Mouse (Mus musculus): ENCODE measurements at regions not wholly inside any gene's neighbourhood (a gene's known extent, or its start where the extent isn't known, plus 50 kb on each side); places are given as distances from the start of the nearest gene placed in this dataset.

DNA sequence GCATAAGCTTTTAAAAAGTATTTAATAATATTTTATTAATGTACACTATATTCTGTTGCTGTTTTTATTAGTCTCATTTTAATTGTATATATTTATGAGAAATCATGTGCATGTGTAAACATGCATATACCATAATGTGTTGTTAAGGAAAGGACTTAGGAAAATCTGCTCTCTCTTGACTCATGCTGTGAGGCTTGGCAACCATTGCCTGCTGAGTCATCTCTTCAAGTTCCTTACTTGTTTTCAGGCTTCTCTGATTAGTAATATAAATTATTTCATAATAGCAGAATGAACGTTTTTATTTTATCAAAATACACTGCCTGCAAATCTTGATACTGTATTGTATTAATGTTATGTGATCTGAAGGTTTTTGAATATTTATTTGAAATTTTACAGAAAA is 388.9 kb upstream of the Slitrk5 start:
- Histone ChIP-seq H3K4me1 (replicated peaks; ENCODE audit: control insufficient read depth, insufficient read depth, low read length) (no peaks in the 10 kb centered on the region), H3K4me3 (ENCODE audit: low read length) (no peak overlapping the region), H3K9me3 (ENCODE audit: control insufficient read depth, low read length) (no peaks in the 10 kb centered on the region), H3K27me3 (ENCODE audit: control insufficient read depth, insufficient read depth, low read depth, low read length) (no peaks in the 10 kb centered on the region), H3K9ac (ENCODE audit: low read length) (no peak overlapping the region), H3K4me2 (ENCODE audit: low read depth, low read length) (no peak overlapping the region), H3K36me3 (ENCODE audit: control insufficient read depth, insufficient read depth, low read length) (no peaks in the 10 kb centered on the region), H3K27ac (ENCODE audit: low read length) (no peak overlapping the region)
- no peak for ATAC-seq (ENCODE audit: low read depth)
- WGBS, result 36% methylated on average over 1 of the region's 1 CpGs

DNA sequence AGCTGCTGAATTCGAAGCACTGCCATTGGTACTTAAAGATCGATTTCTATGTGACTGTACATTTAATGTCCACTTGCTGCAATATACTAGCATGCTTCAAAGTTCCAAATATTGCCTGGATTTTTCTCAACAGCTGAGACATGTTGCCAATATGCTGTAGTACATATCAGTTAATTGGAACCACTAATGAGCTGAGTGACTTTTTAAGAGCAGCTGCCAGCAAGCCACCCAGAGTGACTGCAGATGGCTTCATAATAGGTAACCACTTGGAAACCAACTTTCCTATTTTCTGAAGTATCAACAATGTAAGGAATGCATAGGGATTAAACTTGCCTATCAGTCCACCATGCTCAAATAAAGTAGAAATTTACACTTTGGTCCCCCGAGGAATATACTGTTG is 379.4 kb upstream of the Slitrk5 start:
- 77% methylated on average over 3 of the region's 3 CpGs for WGBS
- no peak overlapping the region for H3K9ac ChIP-seq (ENCODE audit: low read length)
- no peak overlapping the region for H3K27ac ChIP-seq (ENCODE audit: low read length)
- H3K9me3 ChIP-seq (ENCODE audit: control insufficient read depth, low read length), result no peaks in the 10 kb centered on the region
- H3K36me3 ChIP-seq (ENCODE audit: control insufficient read depth, insufficient read depth, low read length), result no peaks in the 10 kb centered on the region
- ATAC-seq (ENCODE audit: low read depth), result no peak
- H3K4me2 ChIP-seq (ENCODE audit: low read depth, low read length), result no peak overlapping the region
- H3K4me1 ChIP-seq (replicated peaks; ENCODE audit: control insufficient read depth, insufficient read depth, low read length), result no peaks in the 10 kb centered on the region
- no peaks in the 10 kb centered on the region for H3K27me3 ChIP-seq (ENCODE audit: control insufficient read depth, insufficient read depth, low read depth, low read length)
- H3K4me3 ChIP-seq (ENCODE audit: low read length), result no peak overlapping the region

DNA sequence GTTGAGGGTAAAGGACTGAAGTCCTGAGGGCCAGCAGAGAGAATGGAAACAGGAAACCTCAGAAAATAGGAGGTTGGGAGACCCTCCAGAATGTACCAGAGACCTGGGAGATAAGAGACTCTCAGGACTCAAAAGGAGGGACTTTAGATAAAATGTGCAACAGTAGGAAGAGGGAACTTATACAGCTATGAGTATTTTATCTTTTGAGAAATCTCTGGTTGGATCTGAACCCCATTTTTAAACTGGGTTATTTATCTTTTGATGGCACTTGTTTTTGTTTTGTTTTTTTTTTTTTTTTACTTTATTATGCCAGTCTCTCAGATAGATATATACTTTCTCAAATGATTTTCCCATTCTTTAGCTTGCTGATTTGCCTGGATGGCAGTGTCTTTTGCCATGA is 377.1 kb upstream of the Slitrk5 start:
- Histone ChIP-seq H3K4me3 (ENCODE audit: low read length) (no peak overlapping the region), H3K4me2 (ENCODE audit: low read depth, low read length) (no peak overlapping the region), H3K9me3 (ENCODE audit: control insufficient read depth, low read length) (no peaks in the 10 kb centered on the region), H3K4me1 (replicated peaks; ENCODE audit: control insufficient read depth, insufficient read depth, low read length) (no peaks in the 10 kb centered on the region), H3K36me3 (ENCODE audit: control insufficient read depth, insufficient read depth, low read length) (no peaks in the 10 kb centered on the region), H3K9ac (ENCODE audit: low read length) (no peak overlapping the region), H3K27me3 (ENCODE audit: control insufficient read depth, insufficient read depth, low read depth, low read length) (no peaks in the 10 kb centered on the region), H3K27ac (ENCODE audit: low read length) (no peak overlapping the region)
- no peak for ATAC-seq (ENCODE audit: low read depth)

DNA sequence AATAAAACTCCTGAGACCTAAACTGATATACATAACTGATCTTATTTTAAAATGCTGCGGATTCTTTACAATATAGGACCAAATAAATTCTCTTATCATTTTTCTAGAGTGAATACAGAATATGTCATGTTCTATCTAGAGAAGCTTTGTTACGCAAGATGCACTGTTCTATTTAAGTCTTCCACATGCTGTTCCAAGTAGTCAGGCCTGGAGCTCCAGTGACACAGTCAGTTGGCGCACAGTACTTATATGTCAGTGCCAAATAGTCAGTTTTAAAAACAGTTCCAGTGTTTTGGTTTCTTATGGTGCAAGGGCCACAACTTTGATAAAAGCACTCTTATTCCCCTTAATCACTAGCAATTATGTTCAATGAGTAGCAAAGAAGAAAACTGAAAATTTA is 344.3 kb upstream of the Slitrk5 start:
- Histone ChIP-seq H3K9ac (ENCODE audit: low read length) (no peak overlapping the region), H3K27me3 (ENCODE audit: control insufficient read depth, insufficient read depth, low read depth, low read length) (no peaks in the 10 kb centered on the region), H3K27ac (ENCODE audit: low read length) (no peak overlapping the region), H3K4me1 (replicated peaks; ENCODE audit: control insufficient read depth, insufficient read depth, low read length) (no peaks in the 10 kb centered on the region), H3K36me3 (ENCODE audit: control insufficient read depth, insufficient read depth, low read length) (no peaks in the 10 kb centered on the region), H3K9me3 (ENCODE audit: control insufficient read depth, low read length) (no peaks in the 10 kb centered on the region), H3K4me2 (ENCODE audit: low read depth, low read length) (no peak overlapping the region), H3K4me3 (ENCODE audit: low read length) (no peak overlapping the region)
- no peak for ATAC-seq (ENCODE audit: low read depth)
- 80% methylated on average over 3 of the region's 3 CpGs for WGBS

DNA sequence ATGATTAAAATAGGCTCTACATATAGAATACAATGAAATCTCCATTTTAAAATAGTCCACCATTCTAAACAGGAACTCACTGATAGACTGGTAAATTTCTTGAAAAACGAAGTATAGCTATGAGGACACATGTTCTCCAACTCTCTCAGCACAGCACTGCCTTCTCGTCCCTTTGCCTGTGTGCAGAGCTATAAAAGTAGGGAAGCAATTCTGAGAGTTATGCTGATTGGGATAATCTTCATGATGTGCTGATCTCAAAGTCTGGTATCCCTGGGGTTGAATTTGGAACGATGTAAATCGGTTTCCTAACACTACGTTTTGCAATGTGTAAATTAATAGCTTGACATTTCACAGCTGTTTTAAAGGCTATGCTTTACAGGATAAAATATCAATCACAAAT is 321.4 kb upstream of the Slitrk5 start:
- ATAC-seq (ENCODE audit: low read depth), result no peak
- Histone ChIP-seq H3K27me3 (ENCODE audit: control insufficient read depth, insufficient read depth, low read depth, low read length) (no peaks in the 10 kb centered on the region), H3K4me3 (ENCODE audit: low read length) (no peak overlapping the region), H3K9ac (ENCODE audit: low read length) (no peak overlapping the region), H3K4me1 (replicated peaks; ENCODE audit: control insufficient read depth, insufficient read depth, low read length) (no peaks in the 10 kb centered on the region), H3K27ac (ENCODE audit: low read length) (no peak overlapping the region), H3K4me2 (ENCODE audit: low read depth, low read length) (no peak overlapping the region), H3K9me3 (ENCODE audit: control insufficient read depth, low read length) (no peaks in the 10 kb centered on the region), H3K36me3 (ENCODE audit: control insufficient read depth, insufficient read depth, low read length) (no peaks in the 10 kb centered on the region)
- 71% methylated on average over 5 of the region's 5 CpGs for WGBS

DNA sequence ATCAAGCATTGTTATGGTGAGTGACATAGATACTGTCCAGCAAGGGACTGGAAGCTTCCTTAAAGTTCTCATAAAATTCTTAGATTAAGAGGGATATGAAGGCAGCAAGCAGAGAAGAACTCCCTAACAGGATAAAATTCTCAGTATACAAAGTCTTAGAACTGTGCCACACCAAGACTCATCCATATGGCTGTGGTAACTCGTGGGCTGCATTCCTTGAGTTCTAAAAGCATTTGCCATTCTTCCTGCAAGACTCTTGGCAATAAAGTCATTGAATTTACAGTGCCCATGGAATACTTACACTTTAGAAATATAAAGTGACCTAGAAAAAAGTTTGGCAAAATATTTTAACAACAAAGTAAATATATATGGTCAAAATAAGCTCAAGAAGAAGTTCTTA is 278.1 kb upstream of the Slitrk5 start:
- Histone ChIP-seq H3K9ac (ENCODE audit: low read length) (no peak overlapping the region), H3K9me3 (ENCODE audit: control insufficient read depth, low read length) (no peaks in the 10 kb centered on the region), H3K4me2 (ENCODE audit: low read depth, low read length) (no peak overlapping the region), H3K27me3 (ENCODE audit: control insufficient read depth, insufficient read depth, low read depth, low read length) (no peaks in the 10 kb centered on the region), H3K4me1 (replicated peaks; ENCODE audit: control insufficient read depth, insufficient read depth, low read length) (no peaks in the 10 kb centered on the region), H3K27ac (ENCODE audit: low read length) (no peak overlapping the region), H3K36me3 (ENCODE audit: control insufficient read depth, insufficient read depth, low read length) (no peaks in the 10 kb centered on the region), H3K4me3 (ENCODE audit: low read length) (no peak overlapping the region)
- WGBS, result 29% methylated on average over 1 of the region's 1 CpGs
- ATAC-seq (ENCODE audit: low read depth), result no peak

DNA sequence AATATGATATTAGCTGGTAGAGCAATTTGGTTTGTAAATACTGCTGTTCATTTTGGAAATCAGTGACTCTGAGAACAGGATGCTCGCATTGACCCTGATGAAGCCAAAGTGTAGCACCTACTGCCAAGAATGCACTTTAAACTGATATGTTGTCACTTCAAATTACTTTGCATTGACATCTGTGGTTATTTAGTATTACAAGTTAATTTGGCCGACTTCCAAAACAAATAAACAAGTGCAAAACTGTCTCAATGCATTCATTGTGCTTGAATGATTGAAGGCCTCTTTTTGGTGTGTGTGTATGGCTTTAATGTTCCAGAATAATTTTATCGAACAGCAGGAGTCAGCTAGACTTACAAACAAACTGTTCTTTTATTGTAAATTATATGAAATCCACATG is 274.1 kb upstream of the Slitrk5 start:
- H3K9ac ChIP-seq (ENCODE audit: low read length), result no peak overlapping the region
- H3K9me3 ChIP-seq (ENCODE audit: control insufficient read depth, low read length), result no peaks in the 10 kb centered on the region
- H3K4me1 ChIP-seq (replicated peaks; ENCODE audit: control insufficient read depth, insufficient read depth, low read length), result no peaks in the 10 kb centered on the region
- ATAC-seq (ENCODE audit: low read depth), result no peak
- H3K4me3 ChIP-seq (ENCODE audit: low read length), result no peak overlapping the region
- H3K27me3 ChIP-seq (ENCODE audit: control insufficient read depth, insufficient read depth, low read depth, low read length), result no peaks in the 10 kb centered on the region
- H3K4me2 ChIP-seq (ENCODE audit: low read depth, low read length), result no peak overlapping the region
- H3K36me3 ChIP-seq (ENCODE audit: control insufficient read depth, insufficient read depth, low read length), result no peaks in the 10 kb centered on the region
- WGBS, result 56% methylated on average over 3 of the region's 3 CpGs
- no peak overlapping the region for H3K27ac ChIP-seq (ENCODE audit: low read length)

DNA sequence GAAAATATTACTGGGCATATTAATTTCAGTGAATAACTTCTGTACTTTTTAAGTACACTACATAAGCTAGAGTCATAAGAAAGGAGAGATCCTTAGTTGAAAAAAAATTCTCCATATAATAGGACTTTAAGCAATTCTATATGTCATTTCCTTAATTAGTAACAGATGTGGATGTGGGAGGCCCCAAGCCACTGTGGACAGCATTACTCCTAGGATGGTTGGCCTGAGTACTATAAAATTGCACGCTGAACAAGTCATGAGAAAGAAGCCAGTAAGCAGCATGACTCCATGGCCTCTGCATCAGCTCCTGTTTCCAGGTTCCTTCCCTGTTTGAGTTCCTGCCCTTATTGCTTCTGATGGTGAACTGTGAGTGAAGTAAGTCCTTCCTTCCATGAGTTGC is 272.4 kb upstream of the Slitrk5 start:
- Histone ChIP-seq H3K9ac (ENCODE audit: low read length) (no peak overlapping the region), H3K36me3 (ENCODE audit: control insufficient read depth, insufficient read depth, low read length) (no peaks in the 10 kb centered on the region), H3K27me3 (ENCODE audit: control insufficient read depth, insufficient read depth, low read depth, low read length) (no peaks in the 10 kb centered on the region), H3K27ac (ENCODE audit: low read length) (no peak overlapping the region), H3K4me3 (ENCODE audit: low read length) (no peak overlapping the region), H3K4me2 (ENCODE audit: low read depth, low read length) (no peak overlapping the region), H3K9me3 (ENCODE audit: control insufficient read depth, low read length) (no peaks in the 10 kb centered on the region), H3K4me1 (replicated peaks; ENCODE audit: control insufficient read depth, insufficient read depth, low read length) (no peaks in the 10 kb centered on the region)
- WGBS, result 64% methylated on average over 1 of the region's 1 CpGs
- ATAC-seq (ENCODE audit: low read depth), result no peak

DNA sequence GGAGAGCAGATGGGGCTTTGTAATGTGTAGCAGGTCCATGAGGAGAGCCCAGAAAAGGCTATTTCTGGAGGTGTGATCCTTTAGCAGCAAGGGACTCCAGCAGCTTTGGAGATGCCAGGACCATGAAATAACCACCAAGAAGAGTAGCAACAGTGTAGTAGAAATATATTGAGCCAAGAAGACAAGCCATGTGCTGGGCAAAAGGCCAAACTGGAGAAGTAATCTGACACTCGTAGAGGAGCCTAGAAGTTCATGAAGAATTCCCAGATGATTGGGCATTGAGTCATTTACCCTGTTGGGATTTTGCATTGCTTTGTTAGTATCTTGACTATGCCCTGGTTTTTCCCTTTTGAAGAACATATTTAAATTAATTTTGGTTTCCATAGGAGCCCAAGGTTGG is 271.3 kb upstream of the Slitrk5 start:
- 30% methylated on average over 1 of the region's 1 CpGs for WGBS
- no peak for ATAC-seq (ENCODE audit: low read depth)

DNA sequence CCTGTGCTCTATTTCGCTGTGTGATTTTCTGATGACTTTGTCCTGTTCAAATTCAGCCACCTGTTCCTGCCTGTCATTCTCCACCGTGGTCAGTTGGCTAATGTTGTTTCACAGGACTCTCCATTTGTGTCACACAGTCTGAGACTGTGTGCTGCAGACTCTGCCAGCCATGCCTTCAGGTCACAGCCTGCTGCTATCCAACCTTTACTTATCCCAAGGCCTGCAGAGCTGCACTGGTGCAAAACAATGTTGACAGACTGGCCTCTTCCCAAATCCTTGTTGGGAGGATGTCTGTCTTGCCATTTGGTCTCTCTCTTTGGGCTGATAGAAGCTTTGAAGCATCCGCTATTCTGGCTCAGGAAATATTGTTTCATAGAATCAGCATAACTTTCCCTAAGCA is 261.4 kb upstream of the Slitrk5 start:
- Histone ChIP-seq H3K27me3 (ENCODE audit: control insufficient read depth, insufficient read depth, low read depth, low read length) (no peaks in the 10 kb centered on the region), H3K4me1 (replicated peaks; ENCODE audit: control insufficient read depth, insufficient read depth, low read length) (no peaks in the 10 kb centered on the region), H3K9me3 (ENCODE audit: control insufficient read depth, low read length) (no peaks in the 10 kb centered on the region), H3K27ac (ENCODE audit: low read length) (no peak overlapping the region), H3K4me3 (ENCODE audit: low read length) (no peak overlapping the region), H3K36me3 (ENCODE audit: control insufficient read depth, insufficient read depth, low read length) (no peaks in the 10 kb centered on the region), H3K9ac (ENCODE audit: low read length) (no peak overlapping the region), H3K4me2 (ENCODE audit: low read depth, low read length) (no peak overlapping the region)
- ATAC-seq (ENCODE audit: low read depth), result no peak
- WGBS, result 74% methylated on average over 3 of the region's 3 CpGs

More for the DNA sequence above, 271.3 kb upstream of the Slitrk5 start:
- Histone ChIP-seq H3K4me3 (ENCODE audit: low read length) (no peak overlapping the region), H3K27ac (ENCODE audit: low read length) (no peak overlapping the region), H3K9me3 (ENCODE audit: control insufficient read depth, low read length) (no peaks in the 10 kb centered on the region), H3K4me2 (ENCODE audit: low read depth, low read length) (no peak overlapping the region), H3K36me3 (ENCODE audit: control insufficient read depth, insufficient read depth, low read length) (no peaks in the 10 kb centered on the region), H3K4me1 (replicated peaks; ENCODE audit: control insufficient read depth, insufficient read depth, low read length) (no peaks in the 10 kb centered on the region), H3K9ac (ENCODE audit: low read length) (no peak overlapping the region), H3K27me3 (ENCODE audit: control insufficient read depth, insufficient read depth, low read depth, low read length) (no peaks in the 10 kb centered on the region)
